Mouse (Mus musculus): ENCODE results near the gene Gstp2. TPM values are rescaled to one million over a fixed set of nuclear protein-coding genes. Genes with fewer than 3 reads are reported as not detected.

The Gstp2 gene
- polyA plus RNA-seq (2012; rRNA removed) = 6.6 and 8.4 TPM in 2 replicates

GRCm38 (mm10) chr19:4045966-4046865 lies at the start of gene Gstp2:
Gene Gstp2 (minus strand): TSS chr19:4046023.

GRCm38 (mm10) chr19:4081394-4081793 lies 35.6 kb upstream of the Gstp2 start, which contains the start of gene Cabp2:
Gene Cabp2 (plus strand): TSS chr19:4081578.

GRCm38 (mm10) chr19:4059069-4059740 lies 13.4 kb upstream of the Gstp2 start, which contains the start of gene Gstp3:
Gene Gstp3 (minus strand): TSS chr19:4059569.

GRCm38 (mm10) chr19:4037788-4038232 lies 8.0 kb downstream of the Gstp2 start, which contains the start of gene Gstp1:
Gene Gstp1 (minus strand): TSS chr19:4037985.

GRCm38 (mm10) chr19:4012432-4013022 lies 33.3 kb downstream of the Gstp2 start, which contains the start of gene Ndufv1:
Gene Ndufv1 (minus strand): TSS chr19:4012806.

GRCm38 (mm10) chr19:4003112-4003511 lies 42.7 kb downstream of the Gstp2 start, which contains the start of gene Doc2g:
Gene Doc2g (plus strand): TSS chr19:4003313.

GRCm38 (mm10) chr19:4000119-4000900 lies 45.5 kb downstream of the Gstp2 start, which contains the start of the genes Nudt8 and Gm49405:
Gene Nudt8 (plus strand): TSS chr19:4000580.
Gene Gm49405 (plus strand): TSS chr19:4000626.

GRCm38 (mm10) chr19:3992416-3992815 lies 53.4 kb downstream of the Gstp2 start, which contains the start of gene Tbx10:
Gene Tbx10 (plus strand): TSS chr19:3992752.

Other genes starting within 250 kb of the Gstp2 start
- 14.7 and 17.5 TPM in 2 replicates for gene Chka, start 194.2 kb downstream of the Gstp2 start, polyA plus RNA-seq (2012; rRNA removed)
- gene Tcirg1, start 138.9 kb downstream of the Gstp2 start, polyA plus RNA-seq (2012; rRNA removed) = 44.9 and 50.6 TPM in 2 replicates
- gene Ndufs8, start 133.2 kb downstream of the Gstp2 start, polyA plus RNA-seq (2012; rRNA removed) = 113 and 127 TPM in 2 replicates
- 2.7 and 3.6 TPM in 2 replicates for gene Aldh3b1, start 116.2 kb downstream of the Gstp2 start, polyA plus RNA-seq (2012; rRNA removed)
- 15.5 and 20.9 TPM in 2 replicates for gene Unc93b1, start 110.8 kb downstream of the Gstp2 start, polyA plus RNA-seq (2012; rRNA removed)
- 0.02 TPM in 1 of 2 replicates, not detected in the other for gene Aldh3b3, start 87.4 kb downstream of the Gstp2 start, polyA plus RNA-seq (2012; rRNA removed)
- 0.29 and 0.64 TPM in 2 replicates for gene Aldh3b2, start 73.7 kb downstream of the Gstp2 start, polyA plus RNA-seq (2012; rRNA removed)
- 8.6 and 11.4 TPM in 2 replicates for gene Acy3, start 59.5 kb downstream of the Gstp2 start, polyA plus RNA-seq (2012; rRNA removed)
- gene Tbx10, start 53.3 kb downstream of the Gstp2 start, polyA plus RNA-seq (2012; rRNA removed) = 0.29 and 0.55 TPM in 2 replicates
- gene Nudt8, start 45.4 kb downstream of the Gstp2 start, polyA plus RNA-seq (2012; rRNA removed) = 2.0 and 3.6 TPM in 2 replicates
- gene Gm49405, start 45.4 kb downstream of the Gstp2 start, polyA plus RNA-seq (2012; rRNA removed) = 0.59 and 0.60 TPM in 2 replicates
- 1.4 and 1.5 TPM in 2 replicates for gene Doc2g, start 42.7 kb downstream of the Gstp2 start, polyA plus RNA-seq (2012; rRNA removed)
- gene Ndufv1, start 33.2 kb downstream of the Gstp2 start, polyA plus RNA-seq (2012; rRNA removed) = 79.3 and 86.8 TPM in 2 replicates
- 225 and 279 TPM in 2 replicates for gene Gstp1, start 8.0 kb downstream of the Gstp2 start, polyA plus RNA-seq (2012; rRNA removed)
- 54.9 and 71.8 TPM in 2 replicates for gene Gstp3, start 13.5 kb upstream of the Gstp2 start, polyA plus RNA-seq (2012; rRNA removed)
- 0.23 and 0.25 TPM in 2 replicates for gene Cabp2, start 35.6 kb upstream of the Gstp2 start, polyA plus RNA-seq (2012; rRNA removed)
- 46.8 and 54.8 TPM in 2 replicates for gene Cdk2ap2, start 51.2 kb upstream of the Gstp2 start, polyA plus RNA-seq (2012; rRNA removed)
- 5.4 and 6.1 TPM in 2 replicates for gene Pitpnm1, start 54.0 kb upstream of the Gstp2 start, polyA plus RNA-seq (2012; rRNA removed)
- 36.6 and 38.9 TPM in 2 replicates for gene Aip, start 79.8 kb upstream of the Gstp2 start, polyA plus RNA-seq (2012; rRNA removed)
- not detected in 2 replicates for gene Gpr152, start 93.8 kb upstream of the Gstp2 start, polyA plus RNA-seq (2012; rRNA removed)
- 0.08 and 0.10 TPM in 2 replicates for gene Cabp4, start 98.0 kb upstream of the Gstp2 start, polyA plus RNA-seq (2012; rRNA removed)
- gene Coro1b, start 102.6 kb upstream of the Gstp2 start, polyA plus RNA-seq (2012; rRNA removed) = 50.4 and 60.2 TPM in 2 replicates
- gene Ptprcap, start 107.6 kb upstream of the Gstp2 start, polyA plus RNA-seq (2012; rRNA removed) = 12.2 and 12.5 TPM in 2 replicates
- gene Rps6kb2, start 117.3 kb upstream of the Gstp2 start, polyA plus RNA-seq (2012; rRNA removed) = 16.1 and 20.9 TPM in 2 replicates
- gene Carns1, start 129.5 kb upstream of the Gstp2 start, polyA plus RNA-seq (2012; rRNA removed) = 0.32 and 0.41 TPM in 2 replicates
- gene Tbc1d10c, start 145.3 kb upstream of the Gstp2 start, polyA plus RNA-seq (2012; rRNA removed) = 2.6 and 3.0 TPM in 2 replicates
- 200 and 246 TPM in 2 replicates for gene Ppp1ca, start 146.0 kb upstream of the Gstp2 start, polyA plus RNA-seq (2012; rRNA removed)
- 18.8 and 20.8 TPM in 2 replicates for gene Rad9a, start 155.6 kb upstream of the Gstp2 start, polyA plus RNA-seq (2012; rRNA removed)
- gene Clcf1, start 168.2 kb upstream of the Gstp2 start, polyA plus RNA-seq (2012; rRNA removed) = 0.97 and 1.0 TPM in 2 replicates
- gene AC109138.7, start 168.3 kb upstream of the Gstp2 start, polyA plus RNA-seq (2012; rRNA removed) = not detected in 2 replicates
- gene Pold4, start 185.9 kb upstream of the Gstp2 start, polyA plus RNA-seq (2012; rRNA removed) = 12.3 and 14.6 TPM in 2 replicates
- gene Ssh3, start 223.2 kb upstream of the Gstp2 start, polyA plus RNA-seq (2012; rRNA removed) = 2.1 and 2.8 TPM in 2 replicates
- 0.88 and 1.0 TPM in 2 replicates for gene Ankrd13d, start 237.1 kb upstream of the Gstp2 start, polyA plus RNA-seq (2012; rRNA removed)